Mouse (Mus musculus) brain, embryonic 14.5 days (tissue): Measurements from ENCODE around the gene BC067074.

Experiments
- CTCF ChIP-seq: fragments of 200-500 bp; IDR thresholded peaks from 2 replicates; pipeline ENCODE4 v1.5.1; 2012; ENCODE audit warnings: inconsistent platforms, mild to moderate bottlenecking, moderate library complexity, borderline replicate concordance; ENCODE audit not compliant: insufficient read depth, insufficient read length; ENCODE audit errors: extremely low read depth
- POLR2A ChIP-seq: fragments of 200-500 bp; IDR thresholded peaks from 2 replicates; pipeline ENCODE4 v1.6.1; 2012; ENCODE audit warnings: mild to moderate bottlenecking, inconsistent platforms, borderline replicate concordance; ENCODE audit not compliant: poor library complexity, insufficient read depth, insufficient read length, severe bottlenecking; ENCODE audit errors: extremely low read depth

DNA sequence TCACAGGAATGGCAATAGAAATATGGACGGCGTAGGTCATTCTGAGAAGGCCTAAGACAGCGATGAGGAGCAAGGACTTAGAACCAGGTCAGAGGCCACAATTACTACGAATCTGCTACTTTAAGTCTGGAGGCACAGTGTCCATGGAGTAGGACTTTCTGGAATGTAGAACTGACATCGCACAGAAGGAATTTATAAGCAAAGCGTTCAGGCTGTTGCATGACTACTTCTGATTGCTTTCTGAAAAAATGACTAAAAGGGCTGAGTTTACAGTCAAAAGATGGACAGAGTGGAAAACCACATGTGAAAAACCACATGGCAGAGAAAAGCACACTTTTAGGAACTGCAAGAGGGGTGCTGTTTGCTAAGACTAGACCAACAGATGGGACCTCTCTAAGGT lies 110.7 kb downstream of the BC067074 start:
- TF ChIP-seq POLR2A (no peak), CTCF (no peak)
